Mouse (Mus musculus) myocyte (in vitro differentiated cells): ENCODE measurements around the gene Brf1. TPM values are rescaled to one million over a fixed set of nuclear protein-coding genes. Genes with fewer than 3 reads are reported as not detected.

Source experiments
- H3K27me3 ChIP-seq: one replicate; pipeline ENCODE4 v1.6.1; 2011; ENCODE audit not compliant: control insufficient read depth, insufficient read depth, insufficient read length
- H3K36me3 ChIP-seq: one replicate; pipeline ENCODE4 v1.6.1; 2011; ENCODE audit not compliant: control insufficient read depth, insufficient read depth
- H3K4me2 ChIP-seq: one replicate; pipeline ENCODE4 v1.6.1; 2011; ENCODE audit warnings: low read depth, control low read depth
- H3K4me3 ChIP-seq: one replicate; pipeline ENCODE4 v1.5.1; 2011; ENCODE audit warnings: mild to moderate bottlenecking, control low read depth, moderate library complexity
- H3K79me2 ChIP-seq: one replicate; pipeline ENCODE4 v1.6.1; 2011; ENCODE audit not compliant: control insufficient read depth, insufficient read depth
- H3ac ChIP-seq: one replicate; pipeline ENCODE4 v1.6.1; 2011; ENCODE audit not compliant: control insufficient read depth, insufficient read length
- CEBPB ChIP-seq: IDR thresholded peaks from 2 replicates; pipeline ENCODE4 v1.6.1; 2011; ENCODE audit warnings: mild to moderate bottlenecking, moderate library complexity; ENCODE audit not compliant: poor library complexity, insufficient read depth, severe bottlenecking
- E2F4 ChIP-seq: IDR thresholded peaks from one replicate; pipeline ENCODE4 v1.6.1; 2011; ENCODE audit warnings: mild to moderate bottlenecking, control low read depth, moderate library complexity; ENCODE audit not compliant: insufficient read depth
- MAX ChIP-seq: IDR thresholded peaks from one replicate; pipeline ENCODE4 v1.6.1; 2011; ENCODE audit warnings: low read depth, mild to moderate bottlenecking, control low read depth
- MYOD1 ChIP-seq, 3 experiments: IDR thresholded peaks; one replicate each; pipeline ENCODE4 v1.6.1; 2011; ENCODE audit warnings: control low read depth in 2 of 3, low read depth in 2 of 3, mild to moderate bottlenecking in 2 of 3, moderate library complexity in 1 of 3; ENCODE audit not compliant: insufficient read length in 2 of 3, control insufficient read depth in 1 of 3
- MYOG ChIP-seq, 3 experiments: IDR thresholded peaks; one replicate each; pipeline ENCODE4 v1.6.1; 2011; ENCODE audit warnings: control low read depth in 2 of 3, low read depth in 2 of 3, mild to moderate bottlenecking in 2 of 3; ENCODE audit not compliant: insufficient read length in 2 of 3, control insufficient read depth in 1 of 3, insufficient read depth in 1 of 3
- POLR2A ChIP-seq: IDR thresholded peaks from one replicate; pipeline ENCODE4 v1.6.1; 2011; ENCODE audit warnings: low read depth, mild to moderate bottlenecking, control low read depth, moderate library complexity; ENCODE audit not compliant: insufficient read length
- POLR2AphosphoS2 ChIP-seq: IDR thresholded peaks from one replicate; pipeline ENCODE4 v1.6.1; 2011; ENCODE audit warnings: low read depth, control low read depth; ENCODE audit not compliant: insufficient read length
- REST ChIP-seq: IDR thresholded peaks from one replicate; pipeline ENCODE4 v1.6.1; 2011; ENCODE audit warnings: mild to moderate bottlenecking, control low read depth, moderate library complexity; ENCODE audit not compliant: insufficient read depth, insufficient read length
- TCF12 ChIP-seq: IDR thresholded peaks from one replicate; pipeline ENCODE4 v1.6.1; 2011; ENCODE audit warnings: mild to moderate bottlenecking, control low read depth; ENCODE audit not compliant: poor library complexity, insufficient read depth, severe bottlenecking
- TCF3 ChIP-seq: IDR thresholded peaks from one replicate; pipeline ENCODE4 v1.6.1; 2011; ENCODE audit warnings: low read depth, control low read depth; ENCODE audit not compliant: insufficient read length
- USF1 ChIP-seq: IDR thresholded peaks from one replicate; pipeline ENCODE4 v1.6.1; 2011; ENCODE audit warnings: low read depth, mild to moderate bottlenecking, control low read depth, moderate library complexity
- polyA plus RNA-seq: library from polyadenylated mRNA; unstranded; fragments of >200 nt; fragmentation: generic; extraction: Trizol; gene quantifications from one replicate; pipeline ENCODE4 v1.2.1, GENCODE M21; 2012; ENCODE audit warnings: missing spikeins

Brf1 gene
- polyA plus RNA-seq, 1 experiment: 27.9 TPM

DNA sequence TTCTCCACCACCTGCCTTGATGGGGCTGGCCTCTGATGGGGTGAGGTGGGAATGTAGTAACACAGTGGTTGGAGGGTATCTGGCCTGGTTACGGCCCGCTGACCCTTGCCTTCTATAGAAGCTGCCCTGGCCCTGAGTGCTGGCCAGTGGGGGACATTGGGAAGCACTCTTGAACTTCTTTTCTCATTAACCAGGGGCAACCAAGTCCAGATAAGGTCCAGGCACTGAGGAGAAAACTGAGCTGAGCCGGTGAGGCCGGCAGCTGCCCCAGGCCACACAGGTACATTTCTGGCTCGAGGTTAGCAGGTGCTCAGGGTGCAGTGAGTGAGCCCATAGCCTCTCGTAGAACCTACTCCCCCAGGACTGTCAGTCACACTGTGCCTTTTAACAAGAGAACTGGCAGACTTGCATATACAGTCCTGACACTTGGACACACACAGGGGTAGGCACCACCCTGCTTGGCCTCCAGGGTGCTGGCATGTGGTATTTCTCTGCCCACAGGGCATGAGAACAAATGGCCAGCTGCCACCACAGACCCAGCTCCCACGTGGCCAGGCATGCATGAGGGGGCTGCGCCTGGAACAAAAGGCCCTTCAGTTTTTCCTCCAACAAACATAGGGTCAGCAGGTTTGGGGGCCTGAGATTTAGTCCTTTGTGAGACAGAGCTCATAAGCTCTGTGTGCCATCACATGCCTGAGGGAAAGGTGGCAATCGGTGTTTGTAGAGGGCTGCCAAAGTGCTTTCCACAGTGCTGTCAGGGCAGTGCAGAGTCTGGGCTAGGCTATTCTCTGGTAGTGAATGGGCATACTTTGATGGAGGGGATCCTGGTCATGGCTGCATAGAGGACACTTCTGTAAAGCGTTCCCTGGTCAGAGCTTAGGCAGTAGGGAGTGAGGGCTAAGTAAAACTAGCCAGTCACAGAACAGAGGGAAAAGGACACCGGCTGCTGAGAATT lies 32.1 kb upstream of the Brf1 start:
- H3K4me2 ChIP-seq: peak overlapping the region; percentile 45
- H3K4me3 ChIP-seq: no peak overlapping the region
- peaks cover 8% of the 10 kb centered on the region for H3K36me3 ChIP-seq
- peaks cover 97% of the 10 kb centered on the region for H3K79me2 ChIP-seq
- TF ChIP-seq USF1 (peak; percentile 55), CEBPB (no peak), E2F4 (no peak), TCF3 (peak; percentile 64), MAX (no peak), MYOG (IDR thresholded peaks at IDR 0.05; ENCODE audit: control insufficient read depth in 1 of 3, insufficient read depth in 1 of 3, insufficient read length in 2 of 3, low read depth in 2 of 3) (peak in 2 of 3 experiments; percentile 80 to 92), MYOD1 (IDR thresholded peaks at IDR 0.05; ENCODE audit: control insufficient read depth in 1 of 3, insufficient read length in 2 of 3, low read depth in 2 of 3) (peak in 2 of 3 experiments; percentile 80 to 81), TCF12 (no peak)
- H3ac ChIP-seq: no peak overlapping the region
- no peaks in the 10 kb centered on the region for H3K27me3 ChIP-seq

DNA sequence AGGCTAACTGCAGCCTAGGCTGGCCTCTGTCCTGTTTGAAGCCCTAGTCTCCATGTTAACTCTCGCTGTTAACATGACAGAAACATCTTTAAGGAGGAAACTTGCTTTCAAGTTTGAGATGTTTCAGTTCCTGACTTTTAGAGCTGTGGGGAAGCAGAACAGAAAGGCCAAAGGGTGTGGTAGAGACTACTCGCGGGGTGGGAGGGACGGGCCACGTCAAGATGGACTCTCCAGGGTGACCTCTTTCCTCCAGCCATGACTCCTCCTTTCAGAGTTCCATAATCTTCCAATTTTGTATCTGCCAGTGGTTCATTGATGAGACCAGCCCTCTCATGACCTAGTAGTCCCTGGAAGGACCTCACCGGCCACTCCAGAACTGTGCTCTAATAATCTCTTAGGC lies 30.9 kb upstream of the Brf1 start:
- no peak overlapping the region for H3ac ChIP-seq
- H3K4me2 ChIP-seq: peak overlapping the region; percentile 45
- peaks cover 90% of the 10 kb centered on the region for H3K79me2 ChIP-seq
- peaks cover 8% of the 10 kb centered on the region for H3K36me3 ChIP-seq
- H3K4me3 ChIP-seq: no peak overlapping the region
- TF ChIP-seq E2F4 (no peak), CEBPB (no peak), TCF12 (no peak)
- H3K27me3 ChIP-seq: no peaks in the 10 kb centered on the region

DNA sequence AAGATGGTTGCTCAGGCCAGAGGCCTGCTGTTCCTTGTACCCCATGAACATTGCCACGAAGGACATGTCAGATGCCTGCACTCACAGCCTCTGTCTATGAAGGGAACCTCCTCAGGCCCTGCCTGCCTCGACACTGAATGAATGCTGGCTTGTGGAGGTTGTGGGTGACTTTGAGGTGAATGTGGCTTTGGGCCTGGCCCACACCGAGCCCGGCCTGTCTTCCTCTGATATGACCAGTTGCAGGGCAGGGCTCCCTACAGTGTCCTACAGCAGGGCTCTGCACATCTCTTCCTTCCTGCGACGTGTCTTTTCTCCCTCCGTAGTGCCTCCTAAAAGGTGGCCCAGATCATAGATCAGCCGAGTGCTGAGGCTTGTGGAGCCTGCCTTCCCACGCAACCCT lies 30.5 kb upstream of the Brf1 start:
- Histone ChIP-seq H3K79me2 (peaks cover 90% of the 10 kb centered on the region), H3K4me2 (peak overlapping the region; percentile 45), H3K36me3 (peaks cover 8% of the 10 kb centered on the region), H3ac (no peak overlapping the region), H3K27me3 (no peaks in the 10 kb centered on the region), H3K4me3 (no peak overlapping the region)
- TF ChIP-seq MYOG (IDR thresholded peaks at IDR 0.05; ENCODE audit: control insufficient read depth in 1 of 3, insufficient read depth in 1 of 3, insufficient read length in 2 of 3, low read depth in 2 of 3) (peak in 1 of 3 experiments; percentile 37), MYOD1 (IDR thresholded peaks at IDR 0.05; ENCODE audit: control insufficient read depth in 1 of 3, insufficient read length in 2 of 3, low read depth in 2 of 3) (no peak), POLR2A (peak; percentile 30), E2F4 (no peak)

DNA sequence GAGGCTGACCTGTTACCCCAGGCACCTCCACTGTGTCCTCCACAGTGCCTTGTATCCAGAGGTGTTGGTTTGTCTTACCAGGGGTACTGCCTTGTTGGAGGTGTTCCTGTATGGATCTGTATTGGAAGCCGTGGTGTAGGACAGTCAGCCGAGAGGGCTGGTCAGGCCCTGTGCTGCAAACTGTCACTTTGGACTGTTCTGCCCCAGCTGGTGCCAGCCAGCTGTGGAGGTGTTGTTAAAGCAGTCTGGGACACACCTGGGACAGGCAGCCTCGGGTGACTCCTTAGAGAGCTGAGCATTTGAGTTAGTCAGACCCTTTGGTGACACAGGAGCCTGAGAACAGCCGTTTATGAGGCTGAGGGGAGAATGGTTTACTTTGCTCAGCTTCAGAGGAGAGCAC lies 29.5 kb upstream of the Brf1 start:
- Histone ChIP-seq H3K27me3 (no peaks in the 10 kb centered on the region), H3K4me2 (peak overlapping the region; percentile 45), H3K36me3 (peaks cover 12% of the 10 kb centered on the region), H3K79me2 (peaks cover 90% of the 10 kb centered on the region), H3K4me3 (no peak overlapping the region), H3ac (no peak overlapping the region)
- TF ChIP-seq POLR2AphosphoS2 (no peak), USF1 (no peak), MYOG (IDR thresholded peaks at IDR 0.05; ENCODE audit: control insufficient read depth in 1 of 3, insufficient read depth in 1 of 3, insufficient read length in 2 of 3, low read depth in 2 of 3) (no peak), REST (no peak), TCF3 (no peak), MYOD1 (IDR thresholded peaks at IDR 0.05; ENCODE audit: control insufficient read depth in 1 of 3, insufficient read length in 2 of 3, low read depth in 2 of 3) (no peak), POLR2A (no peak), CEBPB (no peak), TCF12 (no peak)

DNA sequence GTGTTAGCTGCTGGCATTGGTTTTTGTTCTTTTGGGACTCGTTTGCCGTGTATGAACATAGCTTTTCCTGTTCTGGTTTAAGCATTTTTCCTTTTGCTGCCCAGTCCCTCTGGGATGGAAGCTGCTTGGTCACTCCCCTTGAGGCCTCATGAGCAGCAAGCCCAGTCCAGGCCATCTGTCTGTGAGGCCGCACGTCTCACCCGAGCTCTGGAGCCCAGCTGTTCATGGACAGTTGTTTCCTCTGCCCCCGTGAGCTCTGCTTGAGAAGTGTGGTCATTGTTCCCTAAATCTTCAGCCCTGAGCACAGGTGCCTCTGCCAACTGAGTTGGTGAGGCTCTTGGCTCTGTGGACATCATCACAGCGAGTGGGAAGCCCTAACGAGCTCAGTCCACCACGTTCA lies 28.4 kb upstream of the Brf1 start:
- peak; percentile 88 to 96 (median 93) for TF ChIP-seq MYOG (IDR thresholded peaks at IDR 0.05; ENCODE audit: control insufficient read depth in 1 of 3, insufficient read depth in 1 of 3, insufficient read length in 2 of 3, low read depth in 2 of 3)
- TF ChIP-seq POLR2A: peak; percentile 37
- peak in 2 of 3 experiments; percentile 93 to 94 for TF ChIP-seq MYOD1 (IDR thresholded peaks at IDR 0.05; ENCODE audit: control insufficient read depth in 1 of 3, insufficient read length in 2 of 3, low read depth in 2 of 3)
- no peak for TF ChIP-seq REST
- TF ChIP-seq USF1: no peak
- peak; percentile 97 for TF ChIP-seq TCF12
- TF ChIP-seq MAX: no peak
- TF ChIP-seq TCF3: peak; percentile 73
- TF ChIP-seq POLR2AphosphoS2: no peak
- Histone ChIP-seq H3K4me3 (no peak overlapping the region), H3K27me3 (no peaks in the 10 kb centered on the region), H3K4me2 (peak overlapping the region; percentile 62), H3K36me3 (peaks cover 13% of the 10 kb centered on the region), H3ac (no peak overlapping the region), H3K79me2 (peaks cover 90% of the 10 kb centered on the region)
